Mouse (Mus musculus): ENCODE measurements around the gene Baiap2. TPM values are rescaled to one million over a fixed set of nuclear protein-coding genes. Genes with fewer than 3 reads are reported as not detected.

The Baiap2 gene
- total and polyA plus RNA-seq, 2 experiments, result 11.6 to 45.6 TPM

- no peak for DNase-seq (ENCODE audit: extremely low read depth, low read depth, low spot score)
These were observed 91.7 kb downstream of the Baiap2 start for GRCm38 (mm10) chr11:120034306-120034705.

GRCm38 (mm10) chr11:120034762-120035161, 92.2 kb downstream of the Baiap2 start:
- 77% methylated on average over 5 of the region's 5 CpGs for WGBS
- H3K79me2 ChIP-seq (ENCODE audit: control insufficient read depth, insufficient read depth, low read length), result no peaks in the 10 kb centered on the region
- H3K27me3 ChIP-seq (ENCODE audit: control insufficient read depth, insufficient read depth, low read length), result no peaks in the 10 kb centered on the region
- TF ChIP-seq POLR2A (IDR thresholded peaks at IDR 0.05; ENCODE audit: extremely low read depth, insufficient read depth, low read length), result no peak
- no peak for TF ChIP-seq CTCF (IDR thresholded peaks at IDR 0.05; ENCODE audit: low read depth, low read length)
- DNase-seq (ENCODE audit: extremely low read depth, low read depth, low spot score), result no peak
- H3K4me1 ChIP-seq (ENCODE audit: control insufficient read depth, insufficient read depth, low read length), result peaks cover 3% of the 10 kb centered on the region
- H3K36me3 ChIP-seq (ENCODE audit: control insufficient read depth, insufficient read depth, low read length), result no peaks in the 10 kb centered on the region
- no peak overlapping the region for H3K4me3 ChIP-seq (ENCODE audit: insufficient read depth, low read depth, low read length)
- no peak overlapping the region for H3K9ac ChIP-seq (ENCODE audit: low read depth, low read length)
- H3K27ac ChIP-seq (replicated peaks; ENCODE audit: insufficient read depth, low read depth, low read length), result no peak overlapping the region

More at GRCm38 (mm10) chr11:120034306-120034705, 91.7 kb downstream of the Baiap2 start:
- no peak overlapping the region for H3K27ac ChIP-seq (replicated peaks; ENCODE audit: insufficient read depth, low read depth, low read length)
- TF ChIP-seq CTCF (IDR thresholded peaks at IDR 0.05; ENCODE audit: low read depth, low read length) (no peak), POLR2A (IDR thresholded peaks at IDR 0.05; ENCODE audit: extremely low read depth, insufficient read depth, low read length) (no peak)
- H3K27me3 ChIP-seq (ENCODE audit: control insufficient read depth, insufficient read depth, low read length), result no peaks in the 10 kb centered on the region
- H3K9ac ChIP-seq (ENCODE audit: low read depth, low read length), result no peak overlapping the region
- WGBS, result 61% methylated on average over 3 of the region's 3 CpGs
- H3K36me3 ChIP-seq (ENCODE audit: control insufficient read depth, insufficient read depth, low read length), result no peaks in the 10 kb centered on the region
- H3K79me2 ChIP-seq (ENCODE audit: control insufficient read depth, insufficient read depth, low read length), result no peaks in the 10 kb centered on the region
- H3K4me3 ChIP-seq (ENCODE audit: insufficient read depth, low read depth, low read length), result no peak overlapping the region
- peaks cover 7% of the 10 kb centered on the region for H3K4me1 ChIP-seq (ENCODE audit: control insufficient read depth, insufficient read depth, low read length)

GRCm38 (mm10) chr11:120039581-120039980, 97.0 kb downstream of the Baiap2 start:
- 52% methylated on average over 4 of the region's 4 CpGs for WGBS
- no peak for TF ChIP-seq CTCF (IDR thresholded peaks at IDR 0.05; ENCODE audit: low read depth, low read length)
- TF ChIP-seq POLR2A (IDR thresholded peaks at IDR 0.05; ENCODE audit: extremely low read depth, insufficient read depth, low read length), result no peak
- Histone ChIP-seq H3K9ac (ENCODE audit: low read depth, low read length) (no peak overlapping the region), H3K4me3 (ENCODE audit: insufficient read depth, low read depth, low read length) (no peak overlapping the region), H3K4me1 (ENCODE audit: control insufficient read depth, insufficient read depth, low read length) (peaks cover 3% of the 10 kb centered on the region; the same call in 1 of the 2 replicates), H3K79me2 (ENCODE audit: control insufficient read depth, insufficient read depth, low read length) (no peaks in the 10 kb centered on the region), H3K27ac (replicated peaks; ENCODE audit: insufficient read depth, low read depth, low read length) (peak overlapping the region; percentile 35), H3K27me3 (ENCODE audit: control insufficient read depth, insufficient read depth, low read length) (no peaks in the 10 kb centered on the region), H3K36me3 (ENCODE audit: control insufficient read depth, insufficient read depth, low read length) (no peaks in the 10 kb centered on the region)
- peak; percentile 6 for DNase-seq (ENCODE audit: extremely low read depth, low read depth, low spot score)

GRCm38 (mm10) chr11:120040440-120040839, 97.9 kb downstream of the Baiap2 start:
- peaks cover 3% of the 10 kb centered on the region; the same call in 1 of the 2 replicates for H3K4me1 ChIP-seq (ENCODE audit: control insufficient read depth, insufficient read depth, low read length)
- H3K27me3 ChIP-seq (ENCODE audit: control insufficient read depth, insufficient read depth, low read length), result no peaks in the 10 kb centered on the region
- H3K9ac ChIP-seq (ENCODE audit: low read depth, low read length), result no peak overlapping the region
- 69% methylated on average over 8 of the region's 8 CpGs for WGBS
- H3K79me2 ChIP-seq (ENCODE audit: control insufficient read depth, insufficient read depth, low read length), result no peaks in the 10 kb centered on the region
- H3K27ac ChIP-seq (replicated peaks; ENCODE audit: insufficient read depth, low read depth, low read length), result peak overlapping the region; percentile 65
- peak; percentile 17 for DNase-seq (ENCODE audit: extremely low read depth, low read depth, low spot score)
- no peak overlapping the region for H3K4me3 ChIP-seq (ENCODE audit: insufficient read depth, low read depth, low read length)
- TF ChIP-seq CTCF (IDR thresholded peaks at IDR 0.05; ENCODE audit: low read depth, low read length) (no peak), POLR2A (IDR thresholded peaks at IDR 0.05; ENCODE audit: extremely low read depth, insufficient read depth, low read length) (no peak)
- H3K36me3 ChIP-seq (ENCODE audit: control insufficient read depth, insufficient read depth, low read length), result no peaks in the 10 kb centered on the region

GRCm38 (mm10) chr11:120041191-120042123, 98.9 kb downstream of the Baiap2 start:
- peak; percentile 55 for DNase-seq (ENCODE audit: extremely low read depth, low read depth, low spot score)
- 70% methylated on average over 13 of the region's 13 CpGs for WGBS
- peaks cover 3% of the 10 kb centered on the region; the same call in 1 of the 2 replicates for H3K27me3 ChIP-seq (ENCODE audit: control insufficient read depth, insufficient read depth, low read length)
- peak overlapping the region; percentile 54 for H3K4me3 ChIP-seq (ENCODE audit: insufficient read depth, low read depth, low read length)
- peak overlapping the region; percentile 45 for H3K9ac ChIP-seq (ENCODE audit: low read depth, low read length)
- TF ChIP-seq CTCF (IDR thresholded peaks at IDR 0.05; ENCODE audit: low read depth, low read length) (no peak), POLR2A (IDR thresholded peaks at IDR 0.05; ENCODE audit: extremely low read depth, insufficient read depth, low read length) (no peak)
- peaks cover 3% of the 10 kb centered on the region; the same call in 1 of the 2 replicates for H3K4me1 ChIP-seq (ENCODE audit: control insufficient read depth, insufficient read depth, low read length)
- peak overlapping the region; percentile 65 for H3K27ac ChIP-seq (replicated peaks; ENCODE audit: insufficient read depth, low read depth, low read length)
- no peaks in the 10 kb centered on the region for H3K36me3 ChIP-seq (ENCODE audit: control insufficient read depth, insufficient read depth, low read length)
- no peaks in the 10 kb centered on the region for H3K79me2 ChIP-seq (ENCODE audit: control insufficient read depth, insufficient read depth, low read length)
